Mouse (Mus musculus): ENCODE measurements at regions not wholly inside any gene's neighbourhood (a gene's known extent, or its start where the extent isn't known, plus 50 kb on each side); places are given as distances from the start of the nearest gene placed in this dataset.
A peak's percentile ranks its signal among the peaks of the same experiment; 100 is the strongest.
"Not testable (repeated sequence)": the region's sequence is repeated elsewhere in the genome, so short reads cannot be mapped to it uniquely, and the experiment has no call there.

DNA sequence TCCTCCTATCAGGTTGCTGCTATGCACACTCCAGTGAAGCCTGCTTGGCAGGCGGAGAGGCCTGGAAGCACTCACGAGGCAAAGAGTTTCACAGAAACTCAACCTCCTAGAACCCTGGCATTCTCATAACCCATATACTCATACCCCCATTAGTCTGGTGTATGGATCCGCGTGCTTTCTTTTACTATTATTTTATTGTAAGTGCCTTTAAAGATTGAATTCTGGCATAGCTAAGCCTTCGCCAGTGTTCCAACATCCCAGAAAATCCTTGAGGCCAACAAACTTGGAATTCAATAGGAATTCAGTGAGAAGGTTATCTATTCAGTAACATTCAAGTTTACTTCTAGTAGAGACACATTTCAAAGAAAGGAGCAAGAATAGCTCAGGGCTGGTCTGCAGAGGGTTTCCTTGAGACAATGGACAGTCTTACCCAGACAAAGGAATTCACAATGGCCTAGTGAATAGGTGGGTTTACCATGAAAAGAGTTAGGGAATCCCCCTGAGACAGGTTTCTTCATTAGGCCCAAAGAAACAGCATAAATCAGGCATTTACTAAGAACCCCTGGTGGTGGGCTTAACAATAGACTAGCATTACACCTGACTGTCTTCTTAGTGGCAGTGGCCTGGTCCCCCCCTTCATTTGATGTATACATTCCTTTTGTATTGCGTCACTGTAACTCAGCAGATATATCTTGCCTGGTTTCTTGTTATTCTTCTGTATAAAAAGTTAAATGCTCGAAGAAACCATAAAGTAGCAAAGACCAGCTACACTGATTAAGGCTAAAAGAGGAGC lies 80.8 kb upstream of the Gm15446 start:
- DNase-seq; intact Hi-C loops (cut with DNase I): not testable (repeated sequence)

DNA sequence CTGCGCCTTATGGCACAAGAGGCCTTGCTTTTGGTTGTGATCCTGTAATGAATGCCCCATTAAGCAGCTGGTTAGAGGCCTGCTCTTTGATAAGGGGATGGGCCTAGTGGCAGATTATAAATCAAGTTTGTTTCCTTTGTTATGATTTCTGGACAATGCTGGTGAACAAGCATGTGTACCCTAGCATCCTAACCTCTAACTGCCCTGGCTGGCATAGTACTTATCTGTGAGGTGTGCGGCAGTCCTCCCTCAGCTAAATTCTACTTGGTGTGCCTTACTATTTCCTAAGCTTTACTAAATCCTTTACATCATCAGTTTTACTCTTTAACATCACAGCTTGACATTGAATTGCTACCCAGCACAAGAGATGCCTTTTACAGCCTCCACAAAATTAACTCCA lies 79.0 kb upstream of the Gm15446 start:
- intact Hi-C loops (cut with DNase I), result not testable (repeated sequence)

DNA sequence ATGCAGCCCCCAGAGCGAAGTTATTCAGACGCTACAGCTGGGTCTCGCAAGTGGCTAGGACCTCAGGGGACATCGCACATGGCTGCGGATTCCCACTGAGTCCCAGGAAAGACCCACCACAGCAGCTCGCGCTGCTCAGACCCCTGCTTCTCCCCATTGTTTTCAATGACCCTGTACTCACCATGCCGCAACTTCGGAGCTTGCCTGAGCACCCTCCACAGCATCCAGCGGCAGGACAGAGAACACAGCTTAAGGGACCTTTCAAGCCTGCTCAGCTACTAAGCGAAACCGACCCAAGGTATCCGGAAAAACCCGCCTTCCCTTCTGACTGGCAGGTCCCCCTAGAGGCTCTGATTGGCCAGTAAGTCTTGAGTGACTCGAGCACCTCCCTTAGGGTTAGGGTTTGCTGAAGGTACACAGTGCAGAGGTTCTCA lies 78.4 kb upstream of the Gm15446 start:
- intact Hi-C loops (cut with DNase I), result no loop called here
- peak; percentile 9 to 18 for DNase-seq

More for the DNA sequence above, 79.0 kb upstream of the Gm15446 start:
- DNase-seq, result not testable (repeated sequence)

DNA sequence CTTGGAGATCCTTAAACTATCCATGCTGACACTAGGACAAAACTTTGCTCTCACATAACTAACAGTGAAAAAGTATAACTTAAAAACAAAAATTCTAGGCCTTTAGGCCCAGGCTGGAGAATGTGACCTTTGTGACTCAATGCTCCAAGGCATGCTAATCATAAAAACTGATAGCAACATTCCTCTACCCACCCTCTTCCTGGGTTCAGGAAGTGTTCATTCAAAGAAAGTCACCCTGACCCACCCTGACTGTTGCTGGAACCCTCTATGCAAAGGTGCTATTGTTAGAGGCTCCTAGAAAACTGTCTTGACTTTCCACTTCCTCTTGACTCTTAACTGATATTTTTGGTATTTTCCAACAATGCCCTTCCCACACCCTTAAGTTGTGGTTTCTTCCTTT lies 72.0 kb upstream of the Gm15446 start:
- intact Hi-C loops (cut with DNase I), result loop anchor here (10.0 kb wide), 1 partner anchor 134 kb away; no protein-coding TSS in a partner anchor
- not testable (repeated sequence) for DNase-seq

DNA sequence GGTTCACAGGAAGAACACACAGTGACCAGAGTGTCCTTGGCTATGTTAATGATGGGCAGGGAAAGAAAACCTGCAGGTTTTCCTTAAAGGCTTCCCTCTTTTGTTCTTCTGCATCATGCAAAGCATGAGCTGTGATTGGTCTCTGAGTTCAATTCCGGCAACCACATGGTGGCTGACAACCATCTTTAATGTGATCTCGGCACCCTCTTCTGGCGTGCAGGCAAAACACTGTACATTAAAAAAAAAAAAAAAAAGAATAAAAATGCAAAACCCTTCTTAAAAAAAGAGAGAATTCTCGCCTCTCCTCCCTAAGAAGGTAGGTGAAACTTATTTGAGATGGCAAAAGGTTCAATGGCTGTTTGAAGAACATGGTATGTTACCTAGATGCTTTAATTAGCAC lies 62.8 kb upstream of the Gm15446 start:
- intact Hi-C loops (cut with DNase I), result no loop called here
- no peak for DNase-seq

DNA sequence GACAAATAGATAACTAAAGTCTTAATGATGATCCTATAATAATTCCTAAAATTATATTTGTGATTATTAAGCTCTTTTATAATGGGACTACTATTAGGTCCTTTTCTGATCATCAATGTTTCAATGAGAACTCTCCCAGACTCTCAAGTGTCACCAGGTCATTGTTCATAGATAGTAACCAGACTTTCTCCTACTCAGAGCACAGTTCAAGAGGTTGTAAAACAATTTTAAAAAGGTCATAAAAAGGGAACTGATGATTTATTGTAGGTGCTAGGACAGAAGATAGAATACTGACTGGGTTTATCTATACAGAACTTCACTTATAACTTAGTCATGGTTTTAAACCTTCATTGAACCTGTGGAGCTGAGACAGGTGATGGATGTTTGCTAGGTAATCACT lies 58.7 kb upstream of the Gm15446 start:
- DNase-seq; intact Hi-C loops (cut with DNase I): not testable (repeated sequence)

DNA sequence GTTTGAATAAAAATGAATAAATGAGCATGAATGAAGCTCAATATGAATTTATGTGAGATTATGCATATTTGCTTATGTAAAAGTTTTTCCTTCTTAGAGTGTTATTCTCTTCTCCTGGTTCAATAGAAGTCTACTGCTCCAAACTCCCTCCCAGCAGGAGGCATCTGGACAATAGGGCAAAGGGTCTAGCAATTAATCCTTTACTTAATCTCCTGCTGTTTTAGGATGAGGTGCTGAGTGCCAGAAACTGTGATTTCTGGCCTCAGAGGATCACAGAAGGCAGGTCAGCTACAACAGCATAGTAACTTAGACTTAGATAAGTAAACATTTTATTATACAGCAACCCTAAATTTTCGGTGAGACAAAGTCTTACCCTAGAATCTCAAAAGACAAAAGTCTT lies 57.6 kb upstream of the Gm15446 start:
- intact Hi-C loops (cut with DNase I), result loop anchor here (2.0 kb wide), 1 partner anchor 59 kb away; no protein-coding TSS in a partner anchor
- DNase-seq, result no peak

DNA sequence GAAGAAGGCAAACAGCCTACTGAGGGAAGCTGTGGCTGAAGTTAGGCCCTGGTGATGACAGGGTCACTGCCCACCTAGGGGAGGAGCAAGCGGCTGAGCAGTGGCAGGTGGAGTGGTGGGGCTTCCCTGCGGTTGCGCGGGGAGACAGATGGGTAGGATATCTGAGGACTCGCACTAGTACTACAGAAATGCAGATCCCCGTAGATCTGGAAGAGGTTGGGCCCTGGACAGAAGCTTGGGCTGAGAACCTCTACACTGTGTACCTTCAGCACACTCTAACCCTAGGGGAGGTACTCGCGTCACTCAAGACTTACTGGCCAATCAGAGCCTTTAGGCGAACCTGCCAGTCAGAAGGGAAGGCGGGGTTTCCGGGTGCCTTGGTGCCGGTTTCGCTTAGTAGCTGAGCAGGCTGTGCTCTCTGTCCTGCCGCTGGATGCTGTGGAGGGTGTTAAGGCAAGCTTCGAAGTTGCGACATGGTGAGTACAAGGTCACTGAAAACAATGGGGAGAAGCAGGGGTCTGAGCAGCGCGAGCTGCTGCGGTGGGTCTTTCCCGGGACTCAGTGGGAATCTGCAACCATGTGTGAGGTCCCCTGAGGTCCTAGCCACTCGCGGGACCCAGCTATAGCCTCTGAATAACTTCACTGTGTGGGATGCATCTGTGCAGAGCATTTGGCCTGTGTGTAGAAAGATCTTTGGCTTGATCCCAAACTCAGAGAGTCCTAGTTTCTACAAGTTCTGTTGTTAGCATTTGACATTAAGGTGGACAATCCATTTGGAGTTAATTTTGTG lies 56.7 kb upstream of the Gm15446 start:
- DNase-seq, result peak; percentile 79 to 85
- intact Hi-C loops (cut with DNase I), result loop anchor here (2.0 kb wide), 1 partner anchor 58 kb away; no protein-coding TSS in a partner anchor

DNA sequence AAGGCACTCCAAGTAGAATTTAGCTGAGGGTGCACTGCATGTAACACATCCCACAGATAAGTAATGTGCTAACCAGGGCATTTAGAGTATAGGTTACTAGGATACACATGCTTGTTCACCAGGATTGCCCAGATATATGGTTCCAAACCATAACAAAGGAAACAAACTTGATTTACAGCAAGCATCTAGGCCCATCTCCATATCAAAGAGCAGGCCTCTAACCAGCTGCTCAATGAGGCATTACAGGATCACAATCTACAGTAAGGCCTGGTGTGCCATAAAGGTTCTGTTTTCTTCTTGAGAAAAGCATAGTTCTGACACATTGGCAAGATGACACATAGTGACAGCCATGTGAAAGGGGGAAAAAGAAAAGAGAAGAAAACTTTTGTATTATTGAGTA lies 56.0 kb upstream of the Gm15446 start:
- peak in 1 of 2 experiments; percentile 1 for DNase-seq
- intact Hi-C loops (cut with DNase I), result loop anchor here (2.0 kb wide), 1 partner anchor 58 kb away; no protein-coding TSS in a partner anchor
